Mouse (Mus musculus): ENCODE measurements around the gene Zfyve9. TPM values are rescaled to one million over a fixed set of nuclear protein-coding genes. Genes with fewer than 3 reads are reported as not detected.

Gene Zfyve9
- polyA plus RNA-seq, 2 experiments, result 0.32 to 0.56 TPM

GRCm38 (mm10) chr4:108608651-108609050 lies 171.9 kb downstream of the Zfyve9 start:
- 82% methylated on average over 3 of the region's 3 CpGs for WGBS (ENCODE audit: insufficient replicate concordance)

GRCm38 (mm10) chr4:108601870-108602269 lies 178.7 kb downstream of the Zfyve9 start:
- WGBS (ENCODE audit: insufficient replicate concordance), result 88% methylated on average over 7 of the region's 7 CpGs
- no peak overlapping the region for H3K9ac ChIP-seq (replicated peaks)
- no peaks in the 10 kb centered on the region for H3K27me3 ChIP-seq (ENCODE audit: control insufficient read depth, insufficient read depth, low read length)
- H3K27ac ChIP-seq, result no peak overlapping the region
- peaks cover 75% of the 10 kb centered on the region for H3K36me3 ChIP-seq (replicated peaks; ENCODE audit: control insufficient read depth, insufficient read depth, low read depth)
- H3K4me3 ChIP-seq (ENCODE audit: insufficient read depth in 1 of 2, low read depth in 2 of 2, low read length in 2 of 2), result no peak overlapping the region
- DNase-seq (ENCODE audit: low read depth in 3 of 3, low spot score in 3 of 3), result no peak
- H3K9me3 ChIP-seq (ENCODE audit: control insufficient read depth, low read length), result no peaks in the 10 kb centered on the region
- H3K4me2 ChIP-seq (ENCODE audit: low read depth), result no peak overlapping the region
- H3K4me1 ChIP-seq (replicated peaks; ENCODE audit: control insufficient read depth in 2 of 2, insufficient read depth in 2 of 2, low read length in 1 of 2), result no peaks in the 10 kb centered on the region
- no peak for ATAC-seq (ENCODE audit: insufficient read depth)
- TF ChIP-seq CTCF (IDR thresholded peaks at IDR 0.05; ENCODE audit: low read depth), result no peak
- no peak for TF ChIP-seq EP300 (IDR thresholded peaks at IDR 0.05; ENCODE audit: low read depth)

More at GRCm38 (mm10) chr4:108608651-108609050, 171.9 kb downstream of the Zfyve9 start:
- ATAC-seq (ENCODE audit: insufficient read depth) (no peak), DNase-seq (ENCODE audit: low read depth in 3 of 3, low spot score in 3 of 3) (no peak)
- H3K36me3 ChIP-seq (replicated peaks; ENCODE audit: control insufficient read depth, insufficient read depth, low read depth), result peaks cover 66% of the 10 kb centered on the region
- H3K27me3 ChIP-seq (ENCODE audit: control insufficient read depth, insufficient read depth, low read length), result no peaks in the 10 kb centered on the region
- H3K4me2 ChIP-seq (ENCODE audit: low read depth), result no peak overlapping the region
- no peak overlapping the region for H3K4me3 ChIP-seq (ENCODE audit: insufficient read depth in 1 of 2, low read depth in 2 of 2, low read length in 2 of 2)
- no peak overlapping the region for H3K9ac ChIP-seq (replicated peaks)
- no peaks in the 10 kb centered on the region for H3K9me3 ChIP-seq (ENCODE audit: control insufficient read depth, low read length)
- no peak overlapping the region for H3K27ac ChIP-seq
- H3K4me1 ChIP-seq (replicated peaks; ENCODE audit: control insufficient read depth in 2 of 2, insufficient read depth in 2 of 2, low read length in 1 of 2), result no peaks in the 10 kb centered on the region
- TF ChIP-seq CTCF (IDR thresholded peaks at IDR 0.05; ENCODE audit: low read depth), result no peak
- TF ChIP-seq EP300 (IDR thresholded peaks at IDR 0.05; ENCODE audit: low read depth), result no peak

- no peak for DNase-seq (ENCODE audit: low read depth in 3 of 3, low spot score in 3 of 3)
Observed at GRCm38 (mm10) chr4:108598306-108598705, 182.3 kb downstream of the Zfyve9 start.

GRCm38 (mm10) chr4:108595785-108596184 lies 184.8 kb downstream of the Zfyve9 start:
- H3K4me1 ChIP-seq (replicated peaks; ENCODE audit: control insufficient read depth in 2 of 2, insufficient read depth in 2 of 2, low read length in 1 of 2), result no peaks in the 10 kb centered on the region; a peak in 1 of 4 replicates
- peaks cover 55% of the 10 kb centered on the region for H3K36me3 ChIP-seq (replicated peaks; ENCODE audit: control insufficient read depth, insufficient read depth, low read depth)
- WGBS (ENCODE audit: insufficient replicate concordance), result 79% methylated on average over 1 of the region's 1 CpGs
- no peaks in the 10 kb centered on the region for H3K27me3 ChIP-seq (ENCODE audit: control insufficient read depth, insufficient read depth, low read length)
- H3K27ac ChIP-seq, result no peak overlapping the region
- DNase-seq (ENCODE audit: low read depth in 3 of 3, low spot score in 3 of 3) (no peak), ATAC-seq (ENCODE audit: insufficient read depth) (no peak)
- no peak overlapping the region for H3K4me2 ChIP-seq (ENCODE audit: low read depth)
- TF ChIP-seq EP300 (IDR thresholded peaks at IDR 0.05; ENCODE audit: low read depth) (no peak), CTCF (IDR thresholded peaks at IDR 0.05; ENCODE audit: low read depth) (no peak)
- no peaks in the 10 kb centered on the region for H3K9me3 ChIP-seq (ENCODE audit: control insufficient read depth, low read length)
- H3K4me3 ChIP-seq (ENCODE audit: insufficient read depth in 1 of 2, low read depth in 2 of 2, low read length in 2 of 2), result no peak overlapping the region
- H3K9ac ChIP-seq (replicated peaks), result no peak overlapping the region

More at GRCm38 (mm10) chr4:108598306-108598705, 182.3 kb downstream of the Zfyve9 start:
- H3K27ac ChIP-seq, result no peak overlapping the region
- no peak overlapping the region for H3K4me3 ChIP-seq (ENCODE audit: insufficient read depth in 1 of 2, low read depth in 2 of 2, low read length in 2 of 2)
- WGBS (ENCODE audit: insufficient replicate concordance), result 77% methylated on average over 4 of the region's 4 CpGs
- H3K9ac ChIP-seq (replicated peaks), result no peak overlapping the region
- H3K4me2 ChIP-seq (ENCODE audit: low read depth), result no peak overlapping the region
- no peaks in the 10 kb centered on the region for H3K9me3 ChIP-seq (ENCODE audit: control insufficient read depth, low read length)
- peaks cover 66% of the 10 kb centered on the region for H3K36me3 ChIP-seq (replicated peaks; ENCODE audit: control insufficient read depth, insufficient read depth, low read depth)
- H3K27me3 ChIP-seq (ENCODE audit: control insufficient read depth, insufficient read depth, low read length), result no peaks in the 10 kb centered on the region
- ATAC-seq (ENCODE audit: insufficient read depth), result no peak
- no peaks in the 10 kb centered on the region for H3K4me1 ChIP-seq (replicated peaks; ENCODE audit: control insufficient read depth in 2 of 2, insufficient read depth in 2 of 2, low read length in 1 of 2)
- TF ChIP-seq CTCF (IDR thresholded peaks at IDR 0.05; ENCODE audit: low read depth), result no peak
- no peak for TF ChIP-seq EP300 (IDR thresholded peaks at IDR 0.05; ENCODE audit: low read depth)

GRCm38 (mm10) chr4:108593376-108593775 lies 187.2 kb downstream of the Zfyve9 start:
- Histone ChIP-seq H3K9ac (replicated peaks) (no peak overlapping the region), H3K4me2 (ENCODE audit: low read depth) (no peak overlapping the region), H3K27me3 (ENCODE audit: control insufficient read depth, insufficient read depth, low read length) (no peaks in the 10 kb centered on the region), H3K9me3 (ENCODE audit: control insufficient read depth, low read length) (no peaks in the 10 kb centered on the region), H3K4me3 (ENCODE audit: insufficient read depth in 1 of 2, low read depth in 2 of 2, low read length in 2 of 2) (no peak overlapping the region), H3K27ac (no peak overlapping the region), H3K36me3 (replicated peaks; ENCODE audit: control insufficient read depth, insufficient read depth, low read depth) (peaks cover 41% of the 10 kb centered on the region), H3K4me1 (replicated peaks; ENCODE audit: control insufficient read depth in 2 of 2, insufficient read depth in 2 of 2, low read length in 1 of 2) (peaks cover 0 to 4% of the 10 kb centered on the region in 2 experiments; a peak in 2 of 4 replicates)
- ATAC-seq (ENCODE audit: insufficient read depth), result no peak
- DNase-seq (ENCODE audit: low read depth in 3 of 3, low spot score in 3 of 3), result no peak
- 85% methylated on average over 2 of the region's 2 CpGs for WGBS (ENCODE audit: insufficient replicate concordance)
- no peak for TF ChIP-seq CTCF (IDR thresholded peaks at IDR 0.05; ENCODE audit: low read depth)
- TF ChIP-seq EP300 (IDR thresholded peaks at IDR 0.05; ENCODE audit: low read depth), result no peak

Other genes with a start within 250 kb of the Zfyve9 start
- 11.0 and 22.7 TPM in 2 replicates for gene Prpf38a, start 201.5 kb downstream of the Zfyve9 start, polyA plus RNA-seq (2012; rRNA removed)
- gene Prpf38a, start 201.5 kb downstream of the Zfyve9 start, polyA plus RNA-seq (2014; fragmentation: Nextera tagmentation; extraction: Ambion mirVana), result 41.8 and 45.1 TPM in 2 replicates
- gene Orc1, start 201.4 kb downstream of the Zfyve9 start, polyA plus RNA-seq (2012; rRNA removed), result 8.2 and 11.2 TPM in 2 replicates
- gene Orc1, start 201.4 kb downstream of the Zfyve9 start, polyA plus RNA-seq (2014; fragmentation: Nextera tagmentation; extraction: Ambion mirVana), result 19.5 and 21.6 TPM in 2 replicates
- gene Cc2d1b, start 160.9 kb downstream of the Zfyve9 start, polyA plus RNA-seq (2012; rRNA removed), result 7.6 and 10.1 TPM in 2 replicates
- 7.2 and 8.8 TPM in 2 replicates for gene Cc2d1b, start 160.9 kb downstream of the Zfyve9 start, polyA plus RNA-seq (2014; fragmentation: Nextera tagmentation; extraction: Ambion mirVana)
- 0.01 TPM in 1 of 2 replicates, not detected in the other for gene 3110021N24Rik, start 61.1 kb downstream of the Zfyve9 start, polyA plus RNA-seq (2012; rRNA removed)
- not detected in 2 replicates for gene 3110021N24Rik, start 61.1 kb downstream of the Zfyve9 start, polyA plus RNA-seq (2014; fragmentation: Nextera tagmentation; extraction: Ambion mirVana)
- gene Btf3l4, start 52.8 kb upstream of the Zfyve9 start, polyA plus RNA-seq (2012; rRNA removed), result 11.1 and 22.1 TPM in 2 replicates
- gene Btf3l4, start 52.8 kb upstream of the Zfyve9 start, polyA plus RNA-seq (2014; fragmentation: Nextera tagmentation; extraction: Ambion mirVana), result 47.6 and 49.4 TPM in 2 replicates
- 7.8 and 12.4 TPM in 2 replicates for gene Txndc12, start 53.8 kb upstream of the Zfyve9 start, polyA plus RNA-seq (2012; rRNA removed)
- gene Txndc12, start 53.8 kb upstream of the Zfyve9 start, polyA plus RNA-seq (2014; fragmentation: Nextera tagmentation; extraction: Ambion mirVana), result 25.1 and 26.3 TPM in 2 replicates
- 25.4 and 29.9 TPM in 2 replicates for gene Kti12, start 67.0 kb upstream of the Zfyve9 start, polyA plus RNA-seq (2012; rRNA removed)
- gene Kti12, start 67.0 kb upstream of the Zfyve9 start, polyA plus RNA-seq (2014; fragmentation: Nextera tagmentation; extraction: Ambion mirVana), result 38.0 and 41.0 TPM in 2 replicates
- 0.10 TPM in 1 of 2 replicates, not detected in the other for gene A730015C16Rik, start 67.8 kb upstream of the Zfyve9 start, polyA plus RNA-seq (2012; rRNA removed)
- 0.23 TPM in 1 of 2 replicates, not detected in the other for gene A730015C16Rik, start 67.8 kb upstream of the Zfyve9 start, polyA plus RNA-seq (2014; fragmentation: Nextera tagmentation; extraction: Ambion mirVana)
- 0.98 and 1.3 TPM in 2 replicates for gene Rab3b, start 98.3 kb upstream of the Zfyve9 start, polyA plus RNA-seq (2012; rRNA removed)
- 1.2 and 2.2 TPM in 2 replicates for gene Rab3b, start 98.3 kb upstream of the Zfyve9 start, polyA plus RNA-seq (2014; fragmentation: Nextera tagmentation; extraction: Ambion mirVana)
- 31.8 and 40.4 TPM in 2 replicates for gene Nrd1, start 219.9 kb upstream of the Zfyve9 start, polyA plus RNA-seq (2012; rRNA removed)
- gene Nrd1, start 219.9 kb upstream of the Zfyve9 start, polyA plus RNA-seq (2014; fragmentation: Nextera tagmentation; extraction: Ambion mirVana), result 23.0 and 23.6 TPM in 2 replicates